Mouse (Mus musculus): Measurements from ENCODE around the gene Nlrp6. TPM values are rescaled to one million over a fixed set of nuclear protein-coding genes. Genes with fewer than 3 reads are reported as not detected.
"Not testable (repeated sequence)": the region's sequence is repeated elsewhere in the genome, so short reads cannot be mapped to it uniquely, and the experiment has no call there.

Gene Nlrp6
- polyA plus RNA-seq, 1 experiment from 2014 or later = 0.07 TPM

GRCm38 (mm10) chr7:140954733-140955071 lies 34.0 kb downstream of the Nlrp6 start:
- H3K4me1 ChIP-seq = peaks cover 57% of the 10 kb centered on the region
- WGBS = 12% methylated on average over 9 of the region's 9 CpGs
- DNase-seq (ENCODE audit: low spot score) = no peak
- H3K9me3 ChIP-seq (replicated peaks) = no peaks in the 10 kb centered on the region
- no peak overlapping the region; the same call in 1 of the 2 replicates for H3K27ac ChIP-seq (replicated peaks)
- H3K4me3 ChIP-seq = peak overlapping the region; percentile 57
- no peaks in the 10 kb centered on the region; the same call in 1 of the 2 replicates for H3K27me3 ChIP-seq (ENCODE audit: low read depth, poor library complexity, severe bottlenecking)
- H3K36me3 ChIP-seq = no peaks in the 10 kb centered on the region; the same call in 1 of the 2 replicates

- Histone ChIP-seq H3K4me1 (peaks cover 56% of the 10 kb centered on the region), H3K27ac (replicated peaks) (peak overlapping the region; percentile 80), H3K9me3 (replicated peaks) (no peaks in the 10 kb centered on the region), H3K36me3 (no peaks in the 10 kb centered on the region; the same call in 1 of the 2 replicates), H3K27me3 (ENCODE audit: low read depth, poor library complexity, severe bottlenecking) (no peaks in the 10 kb centered on the region; the same call in 1 of the 2 replicates), H3K4me3 (peak overlapping the region; percentile 57)
- no peak for DNase-seq (ENCODE audit: low spot score)
- 10% methylated on average over 17 of the region's 17 CpGs for WGBS
These were observed 34.6 kb downstream of the Nlrp6 start for GRCm38 (mm10) chr7:140955342-140955741.

- Histone ChIP-seq H3K4me3 (peak within 1 kb of the TSS; percentile 57), H3K27me3 (ENCODE audit: low read depth, poor library complexity, severe bottlenecking) (no peaks in the 10 kb centered on the region; the same call in 1 of the 2 replicates), H3K9me3 (replicated peaks) (no peaks in the 10 kb centered on the region), H3K36me3 (no peaks in the 10 kb centered on the region; the same call in 1 of the 2 replicates), H3K4me1 (peaks cover 50% of the 10 kb centered on the region), H3K27ac (replicated peaks) (peak within 1 kb of the TSS; percentile 80)
- whole genome bisulfite sequencing = 19% methylated on average over 11 of the region's 11 CpGs
- DNase-seq (ENCODE audit: low spot score) = peak; percentile 47
These were observed 35.3 kb downstream of the Nlrp6 start, which contains the start of the genes Gm45717 and Ifitm2 for GRCm38 (mm10) chr7:140955758-140956555. Gene Gm45717, minus strand, starts transcription at chr7:140955937. Gene Ifitm2, minus strand, starts transcription at chr7:140955987.

- WGBS = 63% methylated on average over 6 of the region's 6 CpGs
- no peaks in the 10 kb centered on the region; the same call in 1 of the 2 replicates for H3K27me3 ChIP-seq (ENCODE audit: low read depth, poor library complexity, severe bottlenecking)
- H3K4me1 ChIP-seq = peaks cover 44% of the 10 kb centered on the region
- H3K27ac ChIP-seq (replicated peaks) = peak overlapping the region; percentile 80; the same call in 1 of the 2 replicates
- H3K36me3 ChIP-seq = no peaks in the 10 kb centered on the region; the same call in 1 of the 2 replicates
- no peak for DNase-seq (ENCODE audit: low spot score)
- H3K9me3 ChIP-seq (replicated peaks) = no peaks in the 10 kb centered on the region
- no peak overlapping the region; the same call in 1 of the 2 replicates for H3K4me3 ChIP-seq
These were observed 35.8 kb downstream of the Nlrp6 start for GRCm38 (mm10) chr7:140956556-140956869.

- H3K27ac ChIP-seq (replicated peaks) = no peak overlapping the region
- no peaks in the 10 kb centered on the region for H3K9me3 ChIP-seq (replicated peaks)
- 5% methylated on average over 9 of the region's 9 CpGs for WGBS
- H3K36me3 ChIP-seq = no peaks in the 10 kb centered on the region
- no peak overlapping the region for H3K4me3 ChIP-seq
- DNase-seq (ENCODE audit: low spot score) = no peak
- H3K4me1 ChIP-seq = peaks cover 34% of the 10 kb centered on the region
- H3K27me3 ChIP-seq (ENCODE audit: low read depth, poor library complexity, severe bottlenecking) = no peaks in the 10 kb centered on the region; the same call in 1 of the 2 replicates
These were observed 38.6 kb downstream of the Nlrp6 start for GRCm38 (mm10) chr7:140959181-140959901.

- no peaks in the 10 kb centered on the region for H3K9me3 ChIP-seq (replicated peaks)
- peaks cover 27% of the 10 kb centered on the region for H3K4me1 ChIP-seq
- no peak for DNase-seq (ENCODE audit: low spot score)
- H3K27me3 ChIP-seq (ENCODE audit: low read depth, poor library complexity, severe bottlenecking) = no peaks in the 10 kb centered on the region; the same call in 1 of the 2 replicates
- H3K4me3 ChIP-seq = no peak overlapping the region
- 62% methylated on average over 5 of the region's 5 CpGs for WGBS
- H3K36me3 ChIP-seq = no peaks in the 10 kb centered on the region
- H3K27ac ChIP-seq (replicated peaks) = no peak overlapping the region
These were observed 39.3 kb downstream of the Nlrp6 start for GRCm38 (mm10) chr7:140960026-140960425.

- Histone ChIP-seq H3K27ac (replicated peaks) (no peak overlapping the region), H3K4me3 (no peak overlapping the region), H3K9me3 (replicated peaks) (no peaks in the 10 kb centered on the region), H3K27me3 (ENCODE audit: low read depth, poor library complexity, severe bottlenecking) (no peaks in the 10 kb centered on the region; the same call in 1 of the 2 replicates), H3K36me3 (no peaks in the 10 kb centered on the region), H3K4me1 (peaks cover 13% of the 10 kb centered on the region)
- DNase-seq (ENCODE audit: low spot score) = no peak
- 36% methylated on average over 2 of the region's 2 CpGs for WGBS
These were observed 40.7 kb downstream of the Nlrp6 start for GRCm38 (mm10) chr7:140961416-140961815.

GRCm38 (mm10) chr7:140962733-140963132 lies 42.0 kb downstream of the Nlrp6 start:
- 72% methylated on average over 2 of the region's 2 CpGs for WGBS
- H3K9me3 ChIP-seq (replicated peaks) = no peaks in the 10 kb centered on the region
- no peaks in the 10 kb centered on the region for H3K36me3 ChIP-seq
- peaks cover 17% of the 10 kb centered on the region for H3K4me1 ChIP-seq
- no peak for DNase-seq (ENCODE audit: low spot score)
- no peak overlapping the region for H3K27ac ChIP-seq (replicated peaks)
- no peak overlapping the region for H3K4me3 ChIP-seq
- H3K27me3 ChIP-seq (ENCODE audit: low read depth, poor library complexity, severe bottlenecking) = peaks cover 8% of the 10 kb centered on the region

- DNase-seq (ENCODE audit: low spot score) = no peak
- H3K27me3 ChIP-seq (ENCODE audit: low read depth, poor library complexity, severe bottlenecking) = peaks cover 27% of the 10 kb centered on the region; the same call in 1 of the 2 replicates
- H3K4me1 ChIP-seq = peaks cover 30% of the 10 kb centered on the region
- peak within 1 kb of the TSS; percentile 59; the same call in 1 of the 2 replicates for H3K27ac ChIP-seq (replicated peaks)
- H3K9me3 ChIP-seq (replicated peaks) = no peaks in the 10 kb centered on the region
- no peaks in the 10 kb centered on the region for H3K36me3 ChIP-seq
- H3K4me3 ChIP-seq = peak within 1 kb of the TSS; percentile 23; the same call in 1 of the 2 replicates
- 79% methylated on average over 4 of the region's 4 CpGs for WGBS
These were observed 46.2 kb downstream of the Nlrp6 start, which contains the start of gene Ifitm1 for GRCm38 (mm10) chr7:140966921-140967320. Gene Ifitm1, plus strand, starts transcription at chr7:140967221.

GRCm38 (mm10) chr7:140967862-140968591 lies 47.3 kb downstream of the Nlrp6 start:
- peaks cover 27% of the 10 kb centered on the region; the same call in 1 of the 2 replicates for H3K27me3 ChIP-seq (ENCODE audit: low read depth, poor library complexity, severe bottlenecking)
- 4% methylated on average over 14 of the region's 14 CpGs for WGBS
- peaks cover 30% of the 10 kb centered on the region for H3K4me1 ChIP-seq
- H3K36me3 ChIP-seq = no peaks in the 10 kb centered on the region
- peak overlapping the region; percentile 23; the same call in 1 of the 2 replicates for H3K4me3 ChIP-seq
- H3K27ac ChIP-seq (replicated peaks) = peak overlapping the region; percentile 59; the same call in 1 of the 2 replicates
- no peaks in the 10 kb centered on the region for H3K9me3 ChIP-seq (replicated peaks)
- DNase-seq (ENCODE audit: low spot score) = peak; percentile 33

GRCm38 (mm10) chr7:140968710-140969109 lies 48.0 kb downstream of the Nlrp6 start:
- not testable (repeated sequence) for H3K27ac ChIP-seq (replicated peaks); H3K9me3 ChIP-seq (replicated peaks); H3K4me3 ChIP-seq; H3K36me3 ChIP-seq; DNase-seq (ENCODE audit: low spot score)
- Histone ChIP-seq H3K4me1 (peaks cover 37% of the 10 kb centered on the region), H3K27me3 (ENCODE audit: low read depth, poor library complexity, severe bottlenecking) (peaks cover 27% of the 10 kb centered on the region; the same call in 1 of the 2 replicates)
- WGBS = 6% methylated on average over 3 of the region's 3 CpGs

GRCm38 (mm10) chr7:140970931-140971330 lies 50.2 kb downstream of the Nlrp6 start:
- Histone ChIP-seq H3K4me3 (no peak overlapping the region), H3K4me1 (peaks cover 52% of the 10 kb centered on the region), H3K9me3 (replicated peaks) (no peaks in the 10 kb centered on the region), H3K36me3 (no peaks in the 10 kb centered on the region), H3K27ac (replicated peaks) (no peak overlapping the region), H3K27me3 (ENCODE audit: low read depth, poor library complexity, severe bottlenecking) (peaks cover 27% of the 10 kb centered on the region; the same call in 1 of the 2 replicates)
- DNase-seq (ENCODE audit: low spot score) = no peak
- WGBS = 53% methylated on average over 7 of the region's 7 CpGs
